Mouse (Mus musculus) T-helper 2 cell (primary cell): ENCODE measurements at regions not wholly inside any gene's neighbourhood (a gene's known extent, or its start where the extent isn't known, plus 50 kb on each side); places are given as distances from the start of the nearest gene placed in this dataset.

Experiments used
- in situ Hi-C: fragments of 300-600 bp; cut with MboI, MseI; formaldehyde crosslinking; loops from one replicate; pipeline ENCODE4 v1.15.1; 2025; ENCODE audit warnings: high pct_unique_total_duplicates

- in situ Hi-C loops: no loop called here
These were observed 287.4 kb upstream of the Gpc5 start for GRCm38 (mm10) chr14:114804643-114805042.

GRCm38 (mm10) chr14:114808621-114809020, 283.4 kb upstream of the Gpc5 start:
- in situ Hi-C loops: no loop called here

GRCm38 (mm10) chr14:114820677-114821076, 271.3 kb upstream of the Gpc5 start:
- in situ Hi-C loops: no loop called here

GRCm38 (mm10) chr14:114821098-114821594, 270.9 kb upstream of the Gpc5 start:
- in situ Hi-C loops: no loop called here

GRCm38 (mm10) chr14:114821672-114822071, 270.3 kb upstream of the Gpc5 start:
- in situ Hi-C loops: no loop called here

GRCm38 (mm10) chr14:114826662-114827321, 265.2 kb upstream of the Gpc5 start:
- in situ Hi-C loops: no loop called here

- in situ Hi-C loops: no loop called here
These were observed 262.7 kb upstream of the Gpc5 start for GRCm38 (mm10) chr14:114829310-114829709.

GRCm38 (mm10) chr14:114832987-114833386, 259.0 kb upstream of the Gpc5 start:
- in situ Hi-C loops: no loop called here

- in situ Hi-C loops: no loop called here
These were observed 255.2 kb upstream of the Gpc5 start for GRCm38 (mm10) chr14:114836723-114837349.

- in situ Hi-C loops: no loop called here
These were observed 254.3 kb upstream of the Gpc5 start for GRCm38 (mm10) chr14:114837652-114838276.

GRCm38 (mm10) chr14:114839340-114839903, 252.6 kb upstream of the Gpc5 start:
- in situ Hi-C loops: no loop called here

GRCm38 (mm10) chr14:114840766-114841165, 251.2 kb upstream of the Gpc5 start:
- in situ Hi-C loops: no loop called here

- in situ Hi-C loops: no loop called here
These were observed 250.5 kb upstream of the Gpc5 start for GRCm38 (mm10) chr14:114841552-114841951.

- in situ Hi-C loops: no loop called here
These were observed 249.7 kb upstream of the Gpc5 start for GRCm38 (mm10) chr14:114842327-114842726.

GRCm38 (mm10) chr14:114843105-114843743, 248.8 kb upstream of the Gpc5 start:
- in situ Hi-C loops: no loop called here

GRCm38 (mm10) chr14:114854324-114855054, 237.5 kb upstream of the Gpc5 start:
- in situ Hi-C loops: no loop called here

GRCm38 (mm10) chr14:114855055-114855740, 236.8 kb upstream of the Gpc5 start:
- in situ Hi-C loops: no loop called here

- in situ Hi-C loops: no loop called here
These were observed 236.3 kb upstream of the Gpc5 start for GRCm38 (mm10) chr14:114855746-114856145.

- in situ Hi-C loops: no loop called here
These were observed 235.6 kb upstream of the Gpc5 start for GRCm38 (mm10) chr14:114856243-114857031.

GRCm38 (mm10) chr14:114857171-114857570, 234.8 kb upstream of the Gpc5 start:
- in situ Hi-C loops: no loop called here
